Mouse (Mus musculus) fat pad, adult 2 months (tissue): ENCODE measurements around the gene St14.
"Not testable (repeated sequence)": the region's sequence is repeated elsewhere in the genome, so short reads cannot be mapped to it uniquely, and the experiment has no call there.

Experiments
- DNase-seq: peaks from one replicate; pipeline ENCODE4 v3.0.0-alpha.2; 2011; ENCODE audit warnings: low read depth, low spot score; ENCODE audit errors: extremely low read depth

St14 gene

DNA sequence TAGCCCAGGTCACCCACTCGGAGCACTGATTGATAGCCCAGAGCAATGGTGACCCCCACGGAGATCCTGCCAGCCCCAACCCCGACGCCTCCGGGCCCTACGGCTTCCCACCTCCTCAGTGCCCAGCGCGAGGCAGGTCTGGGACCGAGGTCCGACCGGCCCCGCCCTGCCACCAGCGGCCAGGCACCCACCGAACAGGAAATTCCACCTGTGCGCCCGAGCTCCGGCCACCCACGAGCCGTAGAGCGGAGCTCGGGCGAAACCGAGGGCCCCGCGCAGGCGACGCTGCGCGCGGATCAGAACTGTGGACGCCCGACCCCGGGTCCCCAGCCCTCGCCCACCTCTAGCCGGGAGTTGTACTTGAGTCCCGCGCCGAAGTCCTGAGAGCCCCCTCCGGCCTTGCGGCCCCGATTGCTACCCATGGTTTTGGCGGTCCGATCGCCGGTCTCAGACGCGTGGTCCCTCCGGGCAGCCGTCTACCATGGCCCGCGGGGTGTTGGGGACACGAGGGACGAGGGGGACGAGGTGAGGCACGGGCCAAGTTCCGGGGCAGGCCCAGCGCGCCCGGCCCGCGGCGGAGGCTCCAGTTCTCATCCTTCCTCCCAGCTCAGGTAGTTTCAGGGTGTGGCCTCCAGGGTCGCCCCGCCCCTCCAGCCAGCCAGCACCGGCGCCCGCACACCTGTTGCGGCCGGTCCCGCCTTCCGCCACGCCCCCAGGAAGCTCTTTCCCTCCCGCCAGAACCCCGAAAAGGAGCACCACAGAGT, at the start of gene St14:
Gene St14 (minus strand): TSS at position 649 of the 764 bp plus-strand sequence.
- no peak for DNase-seq

DNA sequence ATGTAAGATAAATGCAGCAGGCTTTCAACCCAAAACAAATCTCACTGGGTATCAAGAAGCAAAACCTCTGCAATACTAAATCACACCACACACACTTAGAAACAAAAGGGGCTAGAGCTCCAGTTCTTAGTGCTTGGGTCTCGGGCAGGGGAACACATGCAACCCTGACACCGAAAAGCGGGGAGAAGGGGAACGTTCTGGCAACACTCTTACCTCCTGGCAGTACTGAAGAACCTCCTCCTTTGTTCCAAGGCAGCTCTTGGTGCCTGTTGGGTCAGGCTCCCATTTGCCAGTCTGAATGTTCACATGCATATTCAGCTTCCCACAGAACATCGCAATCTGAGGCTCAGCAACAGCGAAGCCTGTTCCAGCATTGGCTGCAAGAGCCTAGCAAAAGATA, 46.0 kb upstream of the St14 start:
- DNase-seq: no peak

DNA sequence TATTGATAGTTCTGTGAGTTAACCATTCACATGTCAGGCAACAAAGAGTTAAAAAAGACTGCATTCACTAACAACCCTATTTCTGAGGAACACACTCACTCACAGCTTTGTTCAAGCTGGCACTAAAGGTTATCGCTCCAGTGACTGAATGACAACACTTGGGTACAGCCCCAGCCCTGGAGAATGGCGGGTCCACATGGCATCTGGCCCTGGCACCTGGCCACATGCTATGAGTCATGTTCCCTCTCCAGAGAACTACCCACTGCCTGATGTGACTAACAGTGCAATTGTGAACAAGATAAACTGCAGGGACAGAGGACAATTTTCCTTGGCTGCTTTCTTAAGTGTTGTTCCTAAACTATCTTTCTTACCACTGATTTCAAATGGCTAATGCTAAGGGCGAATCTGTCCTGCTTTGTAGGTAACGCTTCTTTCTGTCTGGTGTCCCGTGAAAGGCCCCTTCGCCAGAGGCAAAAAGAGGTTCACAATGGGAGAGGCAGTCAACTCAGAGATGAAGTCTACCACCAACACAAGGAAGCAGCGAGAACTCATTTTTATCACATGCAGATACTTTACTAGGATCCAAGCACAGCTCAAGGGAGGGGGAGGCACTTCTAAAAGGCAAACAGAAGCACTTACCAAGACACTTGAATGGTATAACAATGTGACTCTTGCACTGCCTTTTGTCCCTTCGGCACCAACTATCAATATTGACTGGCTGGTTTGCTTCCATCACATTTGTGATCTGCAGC, 44.9 kb upstream of the St14 start:
- no peak for DNase-seq

DNA sequence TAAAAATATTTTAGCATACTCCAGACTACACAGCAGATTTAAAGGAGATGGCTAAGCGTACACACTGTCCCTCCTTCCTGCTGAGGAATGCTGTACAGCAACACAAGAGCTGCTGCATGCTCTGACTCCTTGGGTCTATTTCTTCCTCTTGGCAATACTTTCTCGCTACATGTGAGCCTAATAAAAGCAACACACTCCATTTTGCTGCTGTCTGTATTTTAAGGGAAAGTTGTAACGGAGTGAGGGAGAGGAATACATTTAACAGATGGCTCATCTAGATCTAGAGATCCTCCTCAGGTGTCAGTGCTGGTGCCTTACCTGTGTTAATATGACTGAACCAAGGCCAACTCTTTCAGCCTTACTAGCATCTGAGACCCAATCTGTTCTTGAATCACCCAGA, 44.3 kb upstream of the St14 start:
- no peak for DNase-seq

DNA sequence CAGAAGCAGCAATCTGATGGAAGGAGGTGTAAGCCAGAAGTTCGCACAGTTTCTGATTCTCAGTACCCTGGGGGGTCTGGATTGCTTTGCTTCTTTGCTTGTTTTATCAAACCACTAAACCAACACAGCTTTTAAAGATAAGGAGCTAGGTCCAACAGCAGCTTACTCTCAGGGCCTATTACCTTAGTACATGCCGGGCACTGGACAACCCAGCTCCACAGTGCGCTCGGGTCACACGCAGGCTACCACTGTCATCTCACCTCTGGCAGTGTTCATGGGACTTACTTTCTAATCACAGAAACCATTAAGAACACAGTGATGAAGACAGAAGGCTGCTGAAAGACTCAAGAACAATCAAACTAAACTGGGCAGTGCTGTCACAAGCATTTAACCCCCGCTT, 43.7 kb upstream of the St14 start:
- DNase-seq: no peak

DNA sequence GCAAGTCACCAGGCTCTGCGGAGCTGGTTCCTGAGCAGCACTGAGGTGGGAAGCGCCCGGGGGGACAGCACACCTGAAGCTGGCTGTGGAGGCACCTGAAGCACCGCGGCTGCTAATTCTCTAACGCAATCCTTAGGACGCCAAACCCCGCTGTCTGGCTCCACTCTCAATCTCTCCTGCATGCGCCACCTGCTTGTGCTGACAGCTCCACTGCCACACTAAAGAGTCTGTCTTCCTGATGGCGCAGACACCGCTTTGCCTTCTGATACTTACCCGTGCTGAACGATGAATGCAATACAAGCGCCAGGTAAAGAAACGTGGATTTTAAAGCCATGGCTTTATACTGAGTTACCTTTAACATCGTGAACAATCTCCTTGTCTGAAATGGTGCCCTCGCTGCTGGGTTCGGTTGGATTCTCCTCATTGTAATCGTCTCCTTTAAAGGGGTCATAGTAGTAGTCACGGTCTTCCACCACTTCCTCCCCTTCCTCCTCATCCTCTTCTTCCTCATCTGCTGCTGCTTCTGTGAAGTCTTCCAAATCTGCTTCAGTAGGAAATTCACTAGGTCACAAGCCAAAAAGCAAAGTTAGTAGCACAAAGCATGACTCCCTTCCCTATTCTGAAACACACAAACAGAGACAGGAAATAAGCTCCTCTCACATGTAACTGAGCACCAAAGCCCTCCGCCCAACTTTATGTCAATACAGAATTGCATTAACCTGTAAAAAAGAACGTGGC, 36.9 kb upstream of the St14 start:
- no peak for DNase-seq

DNA sequence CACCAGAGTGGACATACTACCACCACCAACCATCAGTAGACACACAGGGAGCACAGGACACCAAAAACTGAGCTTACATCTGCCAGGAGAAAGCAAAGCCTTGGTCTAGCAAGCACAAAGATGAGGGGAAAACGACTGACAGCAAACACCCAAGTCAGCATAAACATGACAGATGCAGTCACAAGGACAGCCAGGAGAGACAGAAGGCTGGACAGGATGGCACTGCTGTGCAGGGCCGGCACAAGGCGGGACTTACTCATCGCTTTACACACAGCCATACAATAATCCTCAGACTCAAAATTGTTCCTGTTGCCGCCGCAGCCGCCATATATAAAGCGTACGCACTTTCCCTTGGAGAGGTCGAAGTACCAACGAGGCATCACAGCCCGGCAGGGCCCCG, 35.7 kb upstream of the St14 start:
- DNase-seq: no peak

DNA sequence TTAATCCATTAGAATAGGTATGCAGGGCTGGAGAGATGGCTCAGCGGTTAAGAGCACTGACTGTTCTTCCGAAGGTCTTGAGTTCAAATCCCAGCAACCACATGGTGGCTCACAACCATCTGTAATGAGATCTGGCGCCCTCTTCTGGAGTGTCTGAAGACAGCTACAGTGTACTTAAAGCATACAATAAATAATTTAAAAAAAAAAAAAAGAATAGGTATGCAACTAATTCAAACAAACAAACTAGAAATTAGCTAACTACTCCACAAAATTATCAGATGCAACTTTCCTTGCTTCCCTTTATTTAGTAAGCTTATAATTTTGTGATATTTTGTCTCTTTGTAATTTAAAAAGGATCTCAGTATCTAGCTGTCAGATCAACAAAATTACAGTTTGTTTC, 33.9 kb upstream of the St14 start:
- not testable (repeated sequence) for DNase-seq

DNA sequence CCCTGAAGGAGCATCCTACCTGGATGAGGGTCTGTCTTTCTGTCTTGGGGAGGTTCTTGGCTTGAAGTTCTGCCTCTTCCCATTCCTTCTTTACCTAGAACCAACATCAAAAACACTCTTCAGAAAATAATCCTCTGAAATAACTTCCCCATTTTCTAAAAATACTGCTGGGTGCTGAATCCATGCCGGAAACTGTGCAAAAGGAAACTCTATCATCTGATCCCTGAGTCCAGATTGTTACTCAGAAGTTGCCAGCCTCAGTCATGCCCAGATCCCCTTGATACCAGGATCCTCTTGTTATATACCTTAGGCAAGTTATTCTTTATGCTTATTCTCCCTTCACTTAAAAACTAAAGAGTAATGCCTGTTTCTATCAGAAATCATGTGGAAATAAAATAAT, 31.7 kb upstream of the St14 start:
- DNase-seq: no peak

DNA sequence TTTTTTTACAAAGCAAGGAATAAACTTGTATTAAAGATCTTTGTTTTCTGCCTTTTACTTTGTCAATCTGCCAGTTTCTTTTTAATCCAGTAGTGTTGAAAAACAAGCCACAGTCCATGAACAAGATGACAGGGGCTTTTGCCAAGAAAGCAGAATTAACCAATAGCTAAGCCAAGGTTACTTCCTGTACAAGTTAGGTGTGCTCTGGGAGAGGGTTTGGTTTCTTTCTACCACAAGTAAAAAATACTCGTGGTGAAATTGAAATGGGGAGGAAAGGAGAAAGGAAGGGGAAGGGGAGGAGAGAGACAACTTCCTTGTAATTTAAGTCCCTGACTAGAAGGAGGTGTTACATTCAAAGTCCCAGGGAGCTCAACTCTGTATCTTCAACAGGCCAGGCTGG, 31.3 kb upstream of the St14 start:
- no peak for DNase-seq

DNA sequence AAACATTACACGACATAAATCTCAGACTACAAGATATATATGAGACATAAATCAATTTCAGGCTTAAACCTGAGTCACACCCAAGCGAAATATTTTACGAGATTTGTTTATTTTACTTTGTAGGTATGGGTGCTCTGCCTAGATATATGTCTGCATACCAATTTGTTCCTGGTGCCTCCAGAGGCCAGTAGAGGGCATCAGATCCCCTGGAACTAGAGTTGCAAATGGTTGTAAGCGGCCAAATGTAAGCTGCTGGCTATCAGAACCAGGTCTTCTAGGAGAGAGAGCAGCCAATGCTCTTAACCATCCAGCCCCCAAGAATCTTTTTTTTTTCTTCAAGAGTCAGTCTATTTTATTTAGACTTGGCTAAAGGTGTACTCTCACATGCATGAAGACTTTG, 28.3 kb upstream of the St14 start:
- no peak for DNase-seq

DNA sequence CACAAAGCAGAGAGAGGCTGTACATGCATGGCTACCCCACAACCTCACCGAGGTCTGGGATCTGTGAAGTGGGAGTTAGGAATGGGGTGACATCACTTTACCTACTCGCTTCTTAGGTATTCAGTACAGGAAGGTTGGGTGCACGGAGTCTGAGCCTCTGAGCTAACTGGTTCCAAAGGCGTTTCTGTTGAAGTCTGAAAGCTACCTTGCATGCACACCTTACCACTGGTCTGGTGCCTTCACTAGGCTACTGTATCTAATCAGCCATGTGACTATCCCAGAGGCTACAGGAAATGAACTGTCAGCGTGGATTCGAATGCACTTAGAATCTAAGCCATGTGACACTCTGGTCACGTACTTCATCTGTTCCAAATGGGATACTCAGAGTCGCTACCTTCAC, 24.9 kb upstream of the St14 start:
- DNase-seq: no peak

DNA sequence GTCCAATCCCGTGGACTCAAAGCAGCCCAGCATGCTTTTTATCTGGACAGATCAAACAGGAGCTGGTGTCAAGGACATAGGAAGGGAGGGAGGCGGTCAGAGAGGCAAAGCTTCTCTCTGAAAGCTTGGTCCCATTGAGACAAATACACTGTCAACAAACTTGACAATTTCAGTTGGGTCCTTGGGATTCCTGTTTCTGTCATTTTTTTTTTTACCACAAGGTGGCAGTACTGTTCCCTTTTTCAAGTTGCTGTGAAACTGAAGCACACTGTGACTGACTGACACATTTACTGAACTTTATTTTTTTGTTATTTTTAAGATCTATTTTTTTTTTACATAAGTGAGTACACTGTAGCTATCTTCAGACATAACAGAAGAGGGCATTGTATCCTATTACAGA, 19.4 kb upstream of the St14 start:
- DNase-seq: no peak

DNA sequence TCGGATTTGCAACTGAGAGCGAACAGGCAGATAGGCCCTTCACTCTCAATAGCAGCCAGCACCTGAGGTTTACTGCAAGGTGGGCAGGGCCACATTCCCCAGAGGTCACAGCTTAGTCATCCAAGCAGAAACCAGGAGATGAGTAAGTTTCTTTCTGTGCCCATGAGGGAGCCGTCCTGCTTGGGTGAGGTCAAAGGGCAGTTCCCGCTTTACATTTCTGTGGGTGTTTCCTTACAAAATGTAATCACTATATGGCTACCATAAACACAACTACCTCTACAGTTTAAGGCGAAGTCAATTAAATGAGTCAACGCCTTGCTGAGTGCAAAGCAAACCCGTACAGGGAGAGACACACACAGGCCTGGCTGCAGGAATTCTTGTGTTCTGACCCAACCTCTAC, 16.5 kb upstream of the St14 start:
- no peak for DNase-seq

DNA sequence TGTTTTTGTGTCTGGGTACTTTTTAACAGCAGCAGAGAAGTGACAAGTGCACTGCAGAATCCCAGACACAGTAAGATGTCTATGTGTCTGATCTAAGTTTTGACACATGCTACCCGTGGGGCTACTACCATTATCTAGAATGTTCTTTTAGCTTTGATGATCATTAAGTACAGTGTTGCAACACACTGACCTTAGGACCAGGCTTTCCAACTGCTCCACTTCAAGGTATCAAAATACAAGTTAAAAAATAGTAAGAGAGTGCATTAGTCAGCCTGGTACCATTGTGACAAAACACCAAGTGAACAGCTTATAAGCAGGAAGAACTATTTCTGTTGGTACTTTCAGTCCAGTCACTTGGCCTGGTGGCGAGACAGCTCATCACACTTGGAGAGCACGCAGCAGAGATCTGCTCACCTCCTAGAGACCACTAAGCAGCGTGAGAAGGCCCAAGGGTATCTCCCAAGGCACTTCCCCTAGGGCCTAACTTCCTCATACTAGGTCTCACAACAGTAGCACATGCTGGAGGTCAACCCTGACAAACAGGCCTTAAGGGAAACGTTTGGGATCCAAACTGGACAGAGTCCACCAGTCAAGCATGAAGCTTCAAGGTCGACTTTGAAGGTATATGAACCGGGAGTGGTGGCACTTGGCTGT, 13.7 kb upstream of the St14 start:
- DNase-seq: no peak

DNA sequence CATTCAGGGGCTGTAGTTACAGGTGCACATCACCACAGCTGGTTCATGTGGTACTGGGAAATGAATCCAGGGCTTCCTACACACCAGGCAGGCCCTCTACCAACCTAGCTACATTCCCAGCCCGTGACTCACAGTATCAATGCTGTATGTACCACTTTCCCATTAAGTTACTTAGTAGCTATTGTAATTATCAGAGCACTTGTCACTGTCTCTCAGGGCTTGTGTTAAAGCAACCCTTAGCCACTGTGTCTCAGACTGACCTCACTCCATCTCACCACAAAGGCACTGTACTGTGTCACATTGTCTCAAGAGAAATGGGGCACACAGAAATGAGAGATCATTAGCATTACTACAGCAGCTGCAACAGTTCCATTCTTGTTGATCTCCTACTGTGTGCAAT, 11.3 kb upstream of the St14 start:
- no peak for DNase-seq

DNA sequence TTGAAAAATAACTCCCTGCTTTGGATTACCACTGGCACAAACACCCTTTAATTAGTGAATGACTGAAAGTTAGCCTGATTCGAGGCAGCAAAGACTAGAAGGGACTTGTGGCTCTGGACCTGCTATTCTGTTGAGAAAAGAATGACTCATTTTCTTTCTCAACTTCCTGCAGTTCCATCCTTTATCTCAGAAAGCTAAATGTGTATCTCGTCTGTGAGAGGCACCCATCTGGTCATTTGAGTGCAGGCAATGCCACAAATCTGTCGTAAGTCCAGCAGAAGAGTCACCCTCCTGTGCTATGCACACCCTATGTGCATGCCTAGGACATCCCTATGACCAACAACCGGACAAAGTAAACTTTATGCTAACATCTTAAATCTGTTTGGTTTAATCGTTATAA, 1.5 kb upstream of the St14 start:
- DNase-seq: no peak

DNA sequence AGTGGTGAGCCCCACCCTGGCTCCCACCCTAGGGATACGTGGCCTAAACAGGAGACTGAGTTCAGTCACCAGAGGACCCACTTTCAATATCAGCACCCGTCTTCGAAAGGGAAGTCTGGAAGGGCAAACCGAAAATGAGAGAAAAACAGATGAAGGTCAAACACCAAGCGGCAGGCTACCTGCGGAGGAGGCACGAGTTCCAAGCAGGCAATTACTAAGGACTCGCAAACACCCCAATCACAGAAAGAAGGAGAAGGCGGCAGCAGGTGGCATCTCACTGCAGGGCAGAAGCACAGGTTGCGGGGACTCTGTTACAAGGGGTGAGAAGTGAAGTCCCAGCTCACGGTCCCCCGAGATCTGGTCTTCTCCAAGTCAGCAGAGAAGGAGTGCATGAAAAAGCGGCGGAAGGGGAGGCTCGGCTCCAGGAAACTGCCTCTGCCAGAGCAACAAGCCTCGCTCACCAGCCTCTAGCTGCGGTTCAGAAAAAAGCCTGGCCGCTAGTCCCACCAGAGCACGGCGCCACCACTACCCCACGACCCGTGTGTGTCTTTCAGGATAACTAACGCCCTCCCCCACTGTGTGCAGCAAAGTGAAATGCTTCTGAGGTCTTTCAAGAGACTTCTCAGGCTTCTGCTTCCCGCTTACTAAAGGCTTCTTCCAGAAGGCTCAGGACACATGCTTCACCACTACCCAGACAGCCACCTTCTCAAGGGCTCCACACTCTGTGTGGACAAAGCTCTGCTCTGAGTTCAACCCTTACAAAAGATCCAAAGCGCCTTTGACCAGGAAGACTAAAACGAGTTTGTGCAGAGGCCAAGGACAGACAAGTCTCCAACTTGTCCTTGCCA, 1.1 kb downstream of the St14 start:
- DNase-seq: no peak

DNA sequence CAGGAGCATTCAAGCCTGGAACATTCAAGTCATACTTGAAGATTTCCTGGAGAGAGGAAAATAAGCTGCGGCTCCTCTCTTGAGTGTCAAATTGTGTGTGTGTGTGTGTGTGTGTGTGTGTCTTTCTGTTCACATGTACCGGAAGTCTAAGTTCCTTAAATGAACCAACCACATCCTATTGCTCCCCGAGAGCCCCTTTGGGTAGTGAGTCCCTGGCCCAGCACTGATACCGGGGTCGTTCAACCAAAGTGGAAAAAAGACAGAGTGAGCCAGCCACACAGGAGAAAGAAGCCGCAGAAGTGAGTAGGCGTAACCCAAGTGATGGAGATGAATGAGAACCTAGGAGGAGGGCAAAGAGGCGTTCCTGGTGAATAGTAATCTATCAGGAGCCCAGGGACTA, 1.7 kb downstream of the St14 start:
- DNase-seq: no peak

DNA sequence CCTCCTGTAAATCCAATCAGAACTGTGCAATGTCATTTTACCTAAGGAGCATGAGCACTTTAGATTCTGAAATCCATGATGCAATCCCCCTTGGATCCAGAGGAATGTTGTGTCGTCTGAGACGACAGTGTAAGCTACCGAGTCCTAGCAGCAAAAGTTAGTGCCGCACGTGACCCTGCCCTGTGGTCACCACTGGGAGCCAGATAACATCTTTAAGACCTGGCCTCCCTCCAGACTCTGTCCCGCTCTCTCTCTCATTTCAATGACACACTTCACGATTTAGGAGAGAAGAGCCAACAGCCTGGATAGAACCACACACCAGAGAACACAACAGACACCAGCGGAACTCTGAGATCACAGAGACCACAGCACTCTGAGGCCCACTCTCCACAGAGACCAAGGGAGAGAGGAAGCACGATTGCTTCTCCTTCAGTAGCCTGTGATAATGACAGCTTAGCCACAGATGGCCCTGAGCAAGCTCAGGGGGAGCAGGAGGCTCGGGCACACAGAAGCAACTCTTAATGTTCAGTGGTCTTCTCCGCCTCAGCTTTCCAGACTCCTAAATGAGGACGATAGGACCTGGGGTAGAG, 3.7 kb downstream of the St14 start:
- DNase-seq: no peak
